Mouse (Mus musculus) E14TG2a.4 (cell line): Measurements from ENCODE around the gene Hist1h2bh.

Source experiments
- H3K27me3 ChIP-seq: 2 replicates; pipeline ENCODE4 v1.6.1; 2014; ENCODE audit warnings: low read length, control low read depth; ENCODE audit not compliant: insufficient read depth
- H3K36me3 ChIP-seq: 2 replicates; pipeline ENCODE4 v1.6.1; 2014; ENCODE audit warnings: low read length, control low read depth; ENCODE audit not compliant: insufficient read depth
- H3K4me1 ChIP-seq: replicated peaks from 2 replicates; pipeline ENCODE4 v1.6.1; 2014; ENCODE audit warnings: low read depth, low read length, control low read depth
- H3K4me3 ChIP-seq: replicated peaks from 2 replicates; pipeline ENCODE4 v1.5.1; 2014; ENCODE audit warnings: mild to moderate bottlenecking, low read length
- H3K9me3 ChIP-seq: 2 replicates; pipeline ENCODE4 v1.6.1; 2014; ENCODE audit warnings: low read length, control low read depth
- CTCF ChIP-seq: conservative IDR thresholded peaks from 2 replicates; pipeline ENCODE4 v1.5.1; 2014; ENCODE audit warnings: low read length
- NANOG ChIP-seq: IDR thresholded peaks from 2 replicates; pipeline ENCODE4 v1.6.1; 2014; ENCODE audit warnings: borderline replicate concordance, low read length, mixed read lengths
- POU5F1 ChIP-seq: IDR thresholded peaks from 2 replicates; pipeline ENCODE4 v1.6.1; 2014; ENCODE audit warnings: low read length, borderline replicate concordance

Gene Hist1h2bh

GRCm38 (mm10) chr13:23532262-23533075, 10.7 kb downstream of the Hist1h2bh start:
- Histone ChIP-seq H3K4me1 (peaks cover 31% of the 10 kb centered on the region), H3K36me3 (no peaks in the 10 kb centered on the region; the same call in 1 of the 2 replicates), H3K4me3 (peak overlapping the region; percentile 83), H3K27me3 (no peaks in the 10 kb centered on the region), H3K9me3 (no peaks in the 10 kb centered on the region)
- TF ChIP-seq POU5F1 = no peak
- no peak for TF ChIP-seq NANOG

DNA sequence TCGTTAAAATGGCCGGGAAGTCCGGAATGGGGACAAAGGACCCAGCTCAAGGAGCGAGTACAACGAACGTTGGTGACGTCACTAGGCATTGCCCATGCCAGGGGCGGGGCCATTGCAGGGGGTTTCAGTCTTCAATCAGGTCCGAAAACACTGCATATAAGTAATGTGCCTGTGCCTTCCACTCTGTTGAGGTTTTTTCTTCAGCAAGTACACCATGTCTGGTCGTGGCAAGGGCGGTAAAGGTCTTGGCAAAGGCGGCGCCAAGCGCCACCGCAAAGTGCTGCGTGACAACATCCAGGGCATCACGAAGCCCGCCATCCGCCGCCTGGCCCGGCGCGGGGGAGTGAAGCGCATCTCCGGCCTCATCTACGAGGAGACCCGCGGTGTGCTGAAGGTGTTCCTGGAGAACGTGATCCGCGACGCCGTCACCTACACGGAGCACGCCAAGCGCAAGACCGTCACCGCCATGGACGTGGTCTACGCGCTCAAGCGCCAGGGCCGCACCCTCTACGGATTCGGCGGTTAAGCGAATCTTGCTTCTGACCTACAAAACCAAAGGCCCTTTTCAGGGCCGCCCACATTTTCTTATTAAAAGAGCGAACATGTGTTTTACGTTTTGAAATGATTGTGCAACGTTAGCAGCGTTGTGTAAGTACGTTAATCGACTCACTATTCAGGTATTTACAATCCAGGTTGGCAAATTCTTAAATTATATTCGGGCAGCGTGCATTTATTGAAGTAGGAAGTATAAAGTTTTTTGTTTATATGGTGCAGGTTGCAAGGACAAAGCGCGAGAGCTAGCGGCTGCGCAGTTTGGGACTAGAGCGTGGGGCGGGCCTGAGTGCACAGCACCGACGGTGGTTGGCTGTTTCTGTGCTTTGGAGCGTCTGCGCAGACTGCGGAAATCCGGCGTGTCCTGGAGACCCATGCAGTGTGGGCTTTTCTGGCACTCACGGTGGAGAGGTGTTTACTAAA, 12.0 kb downstream of the Hist1h2bh start, which contains the start of gene Hist1h4h:
Gene Hist1h4h (plus strand): TSS at position 150 of the 975 bp plus-strand sequence.
- no peaks in the 10 kb centered on the region for H3K9me3 ChIP-seq
- no peak for TF ChIP-seq CTCF
- TF ChIP-seq POU5F1 = no peak
- TF ChIP-seq NANOG = no peak
- H3K4me1 ChIP-seq = peaks cover 29% of the 10 kb centered on the region
- H3K36me3 ChIP-seq = no peaks in the 10 kb centered on the region
- H3K4me3 ChIP-seq = peak within 1 kb of the TSS; percentile 83
- H3K27me3 ChIP-seq = no peaks in the 10 kb centered on the region

- Histone ChIP-seq H3K4me3 (peak overlapping the region; percentile 83), H3K9me3 (no peaks in the 10 kb centered on the region), H3K4me1 (peaks cover 34% of the 10 kb centered on the region), H3K36me3 (no peaks in the 10 kb centered on the region), H3K27me3 (no peaks in the 10 kb centered on the region)
- TF ChIP-seq NANOG (no peak), CTCF (no peak), POU5F1 (no peak)
These were observed 12.9 kb downstream of the Hist1h2bh start for GRCm38 (mm10) chr13:23530181-23530900.

DNA sequence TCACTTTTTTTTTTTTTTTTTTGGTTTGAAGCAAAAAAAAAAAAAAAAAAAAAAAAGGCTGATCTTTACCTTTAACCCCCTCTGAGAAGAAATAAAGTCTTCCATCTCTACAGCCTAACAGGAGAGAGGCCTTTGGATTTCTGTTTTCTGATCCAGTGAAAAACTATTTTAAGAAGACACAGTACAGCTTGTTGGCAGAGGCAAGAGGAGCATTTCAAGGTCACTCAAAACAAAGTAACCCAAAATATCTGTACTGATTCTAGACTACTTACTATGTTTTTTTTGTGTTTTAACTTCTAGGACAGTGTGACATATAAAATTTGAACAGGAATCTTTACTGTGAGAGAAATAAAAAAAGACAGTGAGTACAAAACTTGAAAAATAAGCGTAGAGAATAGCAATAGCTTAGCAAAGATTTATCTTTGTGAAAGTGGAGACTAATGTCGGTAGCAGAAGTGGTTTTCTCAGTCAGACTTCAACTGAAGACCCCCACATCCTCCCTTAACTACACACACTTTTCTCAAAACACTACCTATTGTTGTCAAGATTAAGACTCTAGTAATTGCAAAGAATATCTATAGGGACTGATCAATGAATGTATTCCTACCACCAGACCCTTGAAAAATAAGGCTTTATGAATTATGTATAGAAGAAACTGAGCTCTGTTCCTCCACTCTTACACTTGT, 13.6 kb downstream of the Hist1h2bh start:
- Histone ChIP-seq H3K4me3 (peak overlapping the region; percentile 83), H3K36me3 (no peaks in the 10 kb centered on the region), H3K27me3 (no peaks in the 10 kb centered on the region), H3K4me1 (peaks cover 39% of the 10 kb centered on the region), H3K9me3 (no peaks in the 10 kb centered on the region)
- TF ChIP-seq POU5F1 (no peak), CTCF (no peak), NANOG (no peak)

DNA sequence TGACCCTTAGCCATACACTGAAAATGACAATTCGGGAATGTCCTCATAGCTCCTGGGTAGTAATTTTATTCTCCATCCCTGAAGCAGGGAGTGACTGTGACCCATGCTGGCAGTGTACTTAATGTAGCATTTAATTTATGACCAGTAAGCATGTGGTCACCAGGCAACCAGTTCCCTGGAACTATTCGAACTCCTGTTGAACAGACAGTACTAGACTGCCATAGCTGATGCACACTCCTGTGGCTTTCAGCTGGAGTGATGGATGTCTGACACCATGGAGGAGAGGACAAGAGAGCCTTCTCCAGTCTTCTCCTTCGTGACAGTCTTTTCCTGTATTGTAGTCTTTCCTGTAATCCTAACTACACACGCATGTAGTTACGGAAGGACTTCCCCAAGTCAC, 14.2 kb downstream of the Hist1h2bh start:
- Histone ChIP-seq H3K27me3 (no peaks in the 10 kb centered on the region), H3K4me1 (peaks cover 39% of the 10 kb centered on the region), H3K36me3 (no peaks in the 10 kb centered on the region), H3K9me3 (no peaks in the 10 kb centered on the region), H3K4me3 (no peak overlapping the region)
- TF ChIP-seq POU5F1 = no peak
- TF ChIP-seq CTCF = no peak
- no peak for TF ChIP-seq NANOG

- H3K27me3 ChIP-seq = no peaks in the 10 kb centered on the region
- no peaks in the 10 kb centered on the region for H3K9me3 ChIP-seq
- peak overlapping the region; percentile 80 for H3K4me3 ChIP-seq
- H3K4me1 ChIP-seq = peaks cover 28% of the 10 kb centered on the region
- TF ChIP-seq POU5F1 = no peak
- no peaks in the 10 kb centered on the region for H3K36me3 ChIP-seq
These were observed 16.9 kb downstream of the Hist1h2bh start for GRCm38 (mm10) chr13:23526312-23526711.

DNA sequence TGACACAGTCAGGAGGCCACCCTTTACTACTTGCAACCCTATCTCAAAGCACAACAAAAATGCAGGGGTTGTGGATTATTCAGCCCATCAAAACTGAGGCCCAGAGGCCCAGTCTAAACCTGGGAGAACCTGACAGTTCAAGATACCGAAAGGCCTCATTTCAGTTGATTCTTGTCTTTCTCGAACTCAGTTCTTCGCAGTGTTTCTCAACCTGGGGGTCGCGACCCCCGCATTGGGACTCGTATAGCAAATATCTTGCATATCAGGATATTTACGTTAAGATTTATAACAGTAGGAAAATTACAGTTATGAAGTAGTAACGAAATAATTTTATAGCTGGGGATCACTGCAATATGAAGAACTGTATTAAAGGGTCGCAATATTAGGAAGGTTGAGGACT, 17.3 kb downstream of the Hist1h2bh start:
- Histone ChIP-seq H3K4me1 (peaks cover 32% of the 10 kb centered on the region), H3K27me3 (no peaks in the 10 kb centered on the region), H3K36me3 (no peaks in the 10 kb centered on the region), H3K9me3 (no peaks in the 10 kb centered on the region), H3K4me3 (peak overlapping the region; percentile 80)
- TF ChIP-seq CTCF (no peak), POU5F1 (no peak), NANOG (no peak)

DNA sequence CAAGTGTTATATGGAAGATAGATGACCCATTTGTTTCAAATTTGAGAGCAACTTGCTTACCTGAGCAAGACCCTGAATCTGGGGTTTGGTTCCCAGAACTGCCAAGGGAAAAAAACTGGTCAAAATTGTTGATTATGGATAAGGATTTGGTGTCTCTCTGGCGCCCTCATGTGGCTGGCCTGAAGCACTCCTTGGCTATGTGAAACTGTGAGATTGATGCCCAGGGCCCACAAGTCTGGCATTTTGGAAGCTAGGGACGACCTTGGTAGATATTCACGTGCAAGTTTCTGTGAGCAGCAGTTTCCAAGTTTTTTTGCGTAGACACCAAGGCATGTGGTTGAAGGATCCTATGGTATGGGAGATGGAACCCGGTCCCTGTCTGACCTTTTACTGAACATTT, 18.5 kb downstream of the Hist1h2bh start:
- Histone ChIP-seq H3K4me3 (no peak overlapping the region), H3K27me3 (no peaks in the 10 kb centered on the region), H3K9me3 (no peaks in the 10 kb centered on the region), H3K36me3 (no peaks in the 10 kb centered on the region), H3K4me1 (peaks cover 41% of the 10 kb centered on the region)
- TF ChIP-seq NANOG (no peak), CTCF (peak; percentile 91)
